Mouse (Mus musculus) testis, adult 2 months (tissue): ENCODE data around the gene Ldb2.

Source experiments
- CTCF ChIP-seq: fragments of 200-500 bp; IDR thresholded peaks from 2 replicates; pipeline ENCODE4 v1.5.1; 2012; ENCODE audit warnings: low read depth, mild to moderate bottlenecking, inconsistent platforms, low read length, moderate library complexity; ENCODE audit not compliant: control insufficient read depth, insufficient read depth, insufficient replicate concordance
- POLR2A ChIP-seq: fragments of 200-500 bp; IDR thresholded peaks from 2 replicates; pipeline ENCODE4 v1.6.1; 2012; ENCODE audit warnings: low read depth, mild to moderate bottlenecking, inconsistent platforms, low read length, moderate library complexity; ENCODE audit not compliant: control insufficient read depth

- no peak for TF ChIP-seq CTCF
- TF ChIP-seq POLR2A, result no peak
Measured at GRCm38 (mm10) chr5:44676145-44676754, 123.2 kb downstream of the Ldb2 start.
